Mouse (Mus musculus) megakaryocyte-erythroid progenitor cell, adult 5-6 weeks (primary cell): ENCODE data around the gene Tekt1. TPM values are rescaled to one million over a fixed set of nuclear protein-coding genes. Genes with fewer than 3 reads are reported as not detected.
A peak's percentile ranks its signal among the peaks of the same experiment; 100 is the strongest.

ENCODE experiments used
- ATAC-seq: replicated peaks from 2 replicates; pipeline ENCODE4 v1.8.0; 2016; ENCODE audit warnings: mild to moderate bottlenecking, inconsistent platforms; ENCODE audit not compliant: severe bottlenecking, poor library complexity, low FRiP score, low TSS enrichment
- total RNA-seq, 2 experiments: library from RNA; stranded (forward) in 1 of 2; stranded (reverse) in 1 of 2; fragments of 200-1000, 215-1000 nt in 1 of 2; fragments of >200 nt in 1 of 2; fragmentation: Nextera tagmentation in 1 of 2; gene quantifications; 2 replicates each; pipeline ENCODE4 v1.2.3; 2014 to 2017

Tekt1 gene
- total RNA-seq, 2 experiments from 2014 or later, result not detected

- ATAC-seq, result no peak
Observed at GRCm38 (mm10) chr11:72393243-72393642, 31.0 kb upstream of the Tekt1 start.

DNA sequence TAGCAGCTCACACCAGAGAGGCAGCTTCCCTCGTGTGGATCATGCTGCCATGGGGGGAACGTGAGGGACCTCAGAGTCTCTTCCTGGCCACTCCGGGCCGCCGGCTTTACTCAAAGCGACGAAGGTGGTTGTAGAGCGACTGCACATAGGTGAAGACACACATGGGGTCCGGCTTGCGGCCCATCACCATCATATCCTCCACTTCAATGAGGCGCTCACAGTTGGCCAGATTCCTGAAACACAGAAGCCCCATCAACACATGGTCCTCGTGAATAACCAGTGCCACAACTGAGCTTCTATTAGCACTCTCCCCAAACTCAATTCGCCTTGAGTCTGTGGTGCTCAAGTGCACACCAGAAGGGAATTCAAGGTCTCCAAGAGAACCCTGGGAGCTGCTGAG, 28.9 kb upstream of the Tekt1 start:
- ATAC-seq, result no peak

GRCm38 (mm10) chr11:72389407-72390142, 27.3 kb upstream of the Tekt1 start:
- no peak for ATAC-seq

- ATAC-seq, result no peak
Observed at GRCm38 (mm10) chr11:72388113-72388529, 25.9 kb upstream of the Tekt1 start.

DNA sequence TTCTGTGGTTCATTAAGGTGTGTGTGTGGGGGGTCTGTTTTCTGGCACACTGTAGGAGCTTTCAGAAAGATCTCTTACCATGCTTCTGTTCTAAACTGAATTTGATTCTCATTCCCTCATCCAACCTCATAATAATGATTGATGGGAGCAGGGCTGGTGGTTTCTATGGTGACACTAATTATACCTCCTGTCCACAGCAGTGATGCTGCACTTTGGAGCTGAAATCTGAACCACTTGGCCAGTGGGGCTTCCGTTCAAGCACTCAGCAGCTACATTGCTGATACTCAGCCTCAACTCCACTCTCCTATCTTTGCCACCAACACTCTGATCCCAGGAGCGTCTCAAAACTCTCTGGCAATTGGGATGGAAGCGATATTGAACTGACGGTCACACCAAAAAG, 17.1 kb upstream of the Tekt1 start:
- ATAC-seq, result no peak

GRCm38 (mm10) chr11:72378222-72378621, 16.0 kb upstream of the Tekt1 start:
- ATAC-seq, result no peak

GRCm38 (mm10) chr11:72376562-72376961, 14.3 kb upstream of the Tekt1 start:
- ATAC-seq, result no peak

- no peak for ATAC-seq
Observed at GRCm38 (mm10) chr11:72369904-72370672, 7.8 kb upstream of the Tekt1 start.

- ATAC-seq, result no peak
Observed at GRCm38 (mm10) chr11:72367934-72368674, 5.9 kb upstream of the Tekt1 start.

GRCm38 (mm10) chr11:72366126-72366525, 3.9 kb upstream of the Tekt1 start:
- ATAC-seq, result no peak

- no peak for ATAC-seq
Observed at GRCm38 (mm10) chr11:72364526-72364925, 2.3 kb upstream of the Tekt1 start.

- no peak for ATAC-seq
Observed at GRCm38 (mm10) chr11:72363523-72364240, 1.4 kb upstream of the Tekt1 start.

DNA sequence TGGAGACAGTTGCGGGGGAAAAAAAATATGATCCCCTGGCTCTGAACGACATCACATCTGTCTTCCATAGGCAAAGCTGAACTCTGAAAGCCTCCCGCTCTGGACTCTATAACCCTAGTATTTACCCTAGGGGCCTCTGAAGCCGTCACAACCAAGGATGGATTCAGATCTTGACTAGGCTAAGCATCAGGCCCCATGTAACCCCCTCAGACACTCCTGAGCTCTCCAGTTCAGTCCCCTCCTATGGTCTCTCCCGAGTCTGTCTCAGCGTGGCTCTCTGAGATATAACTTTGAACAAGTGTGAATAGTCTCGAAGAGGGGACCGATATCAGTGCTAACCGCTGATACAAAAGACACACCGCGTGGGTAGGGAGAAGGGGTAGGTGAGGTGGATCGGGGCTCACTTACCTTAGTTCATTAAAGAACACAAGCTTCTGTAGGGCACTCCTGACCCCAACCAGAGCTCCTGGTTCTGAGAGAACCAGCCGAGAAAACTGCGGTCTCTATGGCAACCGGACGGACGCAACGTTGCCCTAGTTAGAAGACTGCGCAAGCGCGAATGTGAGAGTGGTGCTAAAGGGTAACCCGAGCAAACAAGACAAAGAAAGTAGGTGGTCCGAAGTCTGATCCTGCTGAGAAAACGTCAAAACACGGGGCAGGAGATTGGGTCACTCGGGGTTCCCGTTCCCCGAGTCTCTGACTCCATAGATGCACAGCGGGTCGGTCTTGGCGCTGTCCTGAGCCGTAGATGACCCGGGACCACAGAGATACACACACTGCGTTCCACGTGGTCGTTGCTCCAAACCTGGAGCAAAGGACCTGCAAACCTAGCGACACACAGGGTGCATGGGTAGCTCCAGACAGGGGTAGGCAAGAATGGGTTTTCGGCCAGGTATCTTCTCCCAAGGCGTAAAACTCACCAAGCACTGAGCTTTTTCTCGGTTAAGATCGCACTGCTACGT, 576 bp downstream of the Tekt1 start:
- ATAC-seq, result peak; percentile 47

GRCm38 (mm10) chr11:72354971-72355728, 7.1 kb downstream of the Tekt1 start:
- peak; percentile 89 for ATAC-seq

- no peak for ATAC-seq
Observed at GRCm38 (mm10) chr11:72353186-72353585, 9.1 kb downstream of the Tekt1 start.

DNA sequence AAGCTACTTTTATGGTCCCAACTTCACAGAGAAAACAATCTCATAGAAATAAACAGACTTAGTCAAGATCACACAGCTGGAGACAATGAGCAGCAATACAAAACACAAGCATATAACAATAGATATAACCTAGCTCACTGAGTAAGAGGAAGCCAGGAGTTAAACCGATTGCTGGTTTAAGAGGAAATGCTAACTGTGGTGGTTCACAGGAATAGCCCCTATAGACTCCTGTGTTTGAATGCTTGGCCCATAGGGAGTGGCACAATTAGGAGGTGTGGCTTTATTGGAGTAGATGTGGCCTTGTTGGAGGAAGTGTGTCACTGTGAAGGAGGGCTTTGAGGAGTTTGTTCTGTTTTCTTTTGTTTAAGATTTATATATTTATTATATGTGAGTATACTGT, 10.0 kb downstream of the Tekt1 start:
- no peak for ATAC-seq

DNA sequence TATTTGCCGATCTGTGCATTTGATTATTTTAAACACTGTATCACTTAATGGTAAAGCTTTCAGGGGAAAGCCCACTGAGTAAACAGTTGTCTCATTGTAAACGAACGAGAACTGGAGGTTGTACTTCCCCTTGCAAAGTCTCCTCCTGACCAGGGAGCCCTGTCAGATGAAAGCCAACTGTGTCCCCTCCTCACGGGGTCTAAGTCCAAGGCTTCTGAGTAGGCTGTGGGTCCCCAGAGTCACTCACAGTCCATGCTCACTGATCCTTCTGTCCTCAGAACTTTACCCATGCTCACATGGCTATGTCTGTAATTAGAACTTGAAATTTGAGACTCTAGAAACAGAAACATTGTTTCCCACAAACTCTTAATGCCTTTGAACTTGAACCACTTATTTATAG, 12.6 kb downstream of the Tekt1 start:
- no peak for ATAC-seq

- no peak for ATAC-seq
Observed at GRCm38 (mm10) chr11:72349016-72349415, 13.2 kb downstream of the Tekt1 start.
